Mouse (Mus musculus) liver, embryonic 15.5 days (tissue): Measurements from ENCODE around the gene Stk10. TPM values are rescaled to one million over a fixed set of nuclear protein-coding genes. Genes with fewer than 3 reads are reported as not detected.

Source experiments
- ATAC-seq: fragments of 200-750 bp; cut with Nextera tagmentation; 2 replicates; pipeline ENCODE4 v1.8.0; 2017; ENCODE audit warnings: moderate number of reproducible peaks, mild to moderate bottlenecking, moderate library complexity; ENCODE audit not compliant: insufficient read depth
- H3K27ac ChIP-seq: fragments of 300-500 bp; sonication (generic); replicated peaks from 2 replicates; pipeline ENCODE4 v1.5.1; 2015; ENCODE audit warnings: mild to moderate bottlenecking, inconsistent platforms
- H3K27me3 ChIP-seq: fragments of 300-500 bp; sonication (generic); 2 replicates; pipeline ENCODE4 v1.6.1; 2015; ENCODE audit warnings: mild to moderate bottlenecking, inconsistent platforms
- H3K36me3 ChIP-seq: fragments of 300-500 bp; sonication (generic); replicated peaks from 2 replicates; pipeline ENCODE4 v1.6.1; 2015; ENCODE audit warnings: moderate library complexity, mild to moderate bottlenecking, inconsistent platforms
- H3K4me1 ChIP-seq: fragments of 300-500 bp; sonication (generic); replicated peaks from 2 replicates; pipeline ENCODE4 v1.6.1; 2015; ENCODE audit warnings: inconsistent platforms
- H3K4me2 ChIP-seq: fragments of 300-500 bp; sonication (generic); 2 replicates; pipeline ENCODE4 v1.6.1; 2015; ENCODE audit warnings: moderate library complexity, mild to moderate bottlenecking, inconsistent platforms
- H3K4me3 ChIP-seq: fragments of 300-500 bp; sonication (generic); replicated peaks from 2 replicates; pipeline ENCODE4 v1.5.1; 2015; ENCODE audit warnings: mild to moderate bottlenecking, inconsistent platforms
- H3K9ac ChIP-seq: fragments of 300-500 bp; sonication (generic); 2 replicates; pipeline ENCODE4 v1.6.1; 2015; ENCODE audit warnings: moderate library complexity, mild to moderate bottlenecking, inconsistent platforms
- H3K9me3 ChIP-seq: fragments of 300-500 bp; sonication (generic); replicated peaks from 2 replicates; pipeline ENCODE4 v1.6.1; 2016; ENCODE audit warnings: inconsistent platforms
- WGBS: fragments of 180-500 bp; shearing (Covaris S2); methylation state at CpG from one replicate; pipeline ENCODE4 v1.1.7; 2015; ENCODE audit warnings: mixed read lengths; ENCODE audit not compliant: insufficient replicate concordance; 5-methylcytosine and 5-hydroxymethylcytosine counted together
- polyA plus RNA-seq: library from polyadenylated mRNA; unstranded; fragments of >200 nt; fragmentation: Nextera tagmentation; extraction: Ambion mirVana; gene quantifications from 2 replicates; pipeline ENCODE4 v1.2.1, GENCODE M21; 2015

Stk10 gene
- polyA plus RNA-seq, 1 experiment from 2014 or later = 4.3 TPM

DNA sequence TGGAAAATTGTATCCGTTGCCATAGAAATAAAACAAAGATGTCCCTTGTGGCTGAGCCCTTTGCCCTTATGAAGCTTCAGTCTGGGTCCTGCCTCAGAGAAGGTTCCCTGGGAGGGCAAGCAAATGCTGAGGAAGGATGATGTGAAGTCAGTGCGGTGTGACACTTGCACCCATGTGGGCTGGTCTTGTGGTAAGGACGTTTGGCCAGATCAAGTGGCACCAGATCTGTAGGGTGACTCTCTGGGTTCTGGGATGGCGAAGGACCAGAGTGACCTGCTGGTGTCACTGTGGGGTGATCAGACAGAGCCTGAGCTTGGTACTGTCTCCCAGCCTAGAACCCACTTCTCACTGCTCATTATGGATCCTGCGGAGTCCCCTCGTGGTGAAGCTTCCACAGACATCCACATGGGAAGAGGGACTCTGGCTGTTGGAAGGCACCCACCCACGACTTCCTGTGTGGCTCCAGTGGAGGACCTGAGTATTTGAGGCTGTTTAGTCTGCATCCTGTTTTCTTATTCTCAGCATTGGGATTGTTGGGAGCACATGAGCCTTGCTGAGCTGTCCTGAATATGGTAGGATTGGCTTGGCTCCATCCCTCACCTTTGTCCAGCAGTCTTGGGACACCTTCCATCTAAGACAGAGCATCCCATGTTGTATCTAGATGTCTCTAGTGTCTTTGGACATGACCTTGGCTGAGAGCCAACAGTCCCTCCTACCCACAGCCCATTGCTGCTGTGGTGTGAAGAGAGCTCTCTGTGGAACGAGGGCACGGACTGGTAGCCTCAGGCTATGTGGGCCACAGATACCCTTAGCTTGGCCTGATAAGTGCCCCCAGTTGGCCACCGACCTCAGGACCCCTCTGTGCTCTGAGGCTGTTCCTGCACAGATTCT is 28.6 kb downstream of the Stk10 start:
- Histone ChIP-seq H3K4me2 (no peak overlapping the region), H3K4me3 (no peak overlapping the region), H3K27ac (no peak overlapping the region; the same call in 1 of the 2 replicates), H3K27me3 (no peaks in the 10 kb centered on the region), H3K9ac (no peak overlapping the region), H3K4me1 (peaks cover 57% of the 10 kb centered on the region), H3K36me3 (no peaks in the 10 kb centered on the region), H3K9me3 (no peaks in the 10 kb centered on the region)
- no peak for ATAC-seq
- WGBS = 41% methylated on average over 10 of the region's 10 CpGs

DNA sequence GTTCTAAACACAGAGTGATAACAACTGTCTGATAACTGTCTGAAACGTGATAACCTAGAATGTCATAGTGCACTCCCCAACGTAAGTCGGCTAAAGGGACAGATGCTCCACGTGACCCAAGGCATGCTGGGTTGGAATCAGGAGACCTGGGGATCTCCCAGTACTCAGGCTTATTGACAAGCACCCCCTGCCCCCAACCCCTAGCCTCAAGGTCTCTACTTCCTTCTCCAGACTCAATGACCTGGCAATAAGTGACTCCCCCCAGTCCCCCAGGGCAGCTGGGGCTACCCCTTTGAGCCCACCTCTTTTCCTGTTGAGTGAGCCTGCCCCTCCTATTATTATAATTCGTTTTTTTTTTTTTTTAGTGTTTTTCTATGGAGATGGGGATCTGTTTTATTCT is 29.6 kb downstream of the Stk10 start:
- no peak for ATAC-seq
- 48% methylated on average over 5 of the region's 5 CpGs for WGBS
- H3K4me3 ChIP-seq = no peak overlapping the region
- no peaks in the 10 kb centered on the region for H3K9me3 ChIP-seq
- H3K36me3 ChIP-seq = no peaks in the 10 kb centered on the region
- no peak overlapping the region for H3K4me2 ChIP-seq
- no peaks in the 10 kb centered on the region for H3K27me3 ChIP-seq
- no peak overlapping the region for H3K27ac ChIP-seq
- peaks cover 65% of the 10 kb centered on the region for H3K4me1 ChIP-seq
- H3K9ac ChIP-seq = no peak overlapping the region

DNA sequence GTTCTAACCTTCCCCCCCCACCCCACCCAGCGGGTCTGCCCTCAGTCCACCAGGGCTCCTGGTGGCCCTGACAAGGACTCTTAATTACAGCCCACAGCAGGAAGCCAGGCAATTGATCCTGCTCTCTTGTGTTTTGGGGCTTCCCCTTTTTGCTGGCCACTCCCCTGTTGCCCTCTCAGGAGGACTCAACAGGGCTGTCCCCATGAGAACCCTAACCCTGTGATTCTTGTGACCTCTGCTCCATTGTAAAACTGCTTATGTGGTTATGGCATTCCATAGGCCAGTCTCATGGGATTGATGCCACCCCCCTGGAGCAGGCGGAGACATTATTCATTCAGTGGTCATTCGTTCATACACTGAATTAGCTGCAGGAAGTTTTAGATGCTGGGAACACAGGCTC is 30.6 kb downstream of the Stk10 start:
- Histone ChIP-seq H3K4me1 (peaks cover 62% of the 10 kb centered on the region), H3K27me3 (no peaks in the 10 kb centered on the region), H3K9ac (no peak overlapping the region), H3K36me3 (no peaks in the 10 kb centered on the region), H3K9me3 (no peaks in the 10 kb centered on the region), H3K4me2 (no peak overlapping the region), H3K27ac (no peak overlapping the region), H3K4me3 (no peak overlapping the region)
- no peak for ATAC-seq
- WGBS = 46% methylated on average over 3 of the region's 3 CpGs

DNA sequence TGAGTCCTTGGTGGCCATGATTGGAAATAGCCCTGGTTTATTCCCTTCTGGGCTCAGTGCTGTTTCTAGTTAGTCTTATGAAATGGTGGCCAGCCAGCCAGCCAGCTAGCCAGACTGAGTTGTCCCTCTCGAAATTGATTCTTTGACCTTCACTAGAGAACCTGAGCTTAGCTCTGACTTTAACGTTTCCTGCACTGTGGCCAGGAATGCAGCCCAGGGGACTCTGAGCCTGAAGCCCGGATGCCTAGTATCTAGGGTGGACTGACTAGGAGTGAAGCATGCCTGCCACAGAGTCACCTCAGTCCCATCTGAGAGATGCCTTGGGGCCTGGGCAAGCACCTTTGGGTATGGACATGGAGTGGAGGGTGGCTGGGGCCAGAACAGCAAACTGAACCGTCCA is 31.5 kb downstream of the Stk10 start:
- 32% methylated on average over 4 of the region's 4 CpGs for WGBS
- H3K4me2 ChIP-seq = no peak overlapping the region
- no peak overlapping the region for H3K9ac ChIP-seq
- H3K9me3 ChIP-seq = no peaks in the 10 kb centered on the region
- H3K27ac ChIP-seq = 0 out of 2 replicates have a peak overlapping the region, but pooled peaks have one; percentile 3
- H3K4me3 ChIP-seq = no peak overlapping the region
- ATAC-seq = no peak
- peaks cover 58% of the 10 kb centered on the region for H3K4me1 ChIP-seq
- no peaks in the 10 kb centered on the region for H3K36me3 ChIP-seq
- H3K27me3 ChIP-seq = no peaks in the 10 kb centered on the region

DNA sequence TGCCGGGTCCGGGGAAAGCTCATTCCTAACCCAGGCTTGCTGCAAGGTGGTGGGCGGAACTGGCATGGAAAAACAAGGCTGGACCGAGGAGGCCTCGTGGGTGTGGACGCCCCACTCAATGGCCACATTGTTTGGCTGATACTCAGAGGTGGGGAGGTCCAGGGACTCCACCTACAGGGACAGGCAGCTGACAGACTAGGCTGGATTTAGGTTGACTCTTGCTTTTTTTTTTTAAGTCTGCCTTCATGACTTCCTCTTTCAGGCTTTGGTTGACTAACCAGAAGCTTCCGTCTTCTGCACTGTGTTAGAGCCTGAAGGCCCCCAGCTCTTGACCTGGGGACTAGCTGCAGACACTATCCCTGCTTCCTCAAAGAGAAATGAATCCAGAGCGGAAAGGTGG is 32.0 kb downstream of the Stk10 start:
- WGBS = 23% methylated on average over 8 of the region's 8 CpGs
- peak; percentile 33; the same call in 1 of the 2 replicates for ATAC-seq
- Histone ChIP-seq H3K9ac (no peak overlapping the region), H3K27ac (no peak overlapping the region), H3K9me3 (no peaks in the 10 kb centered on the region), H3K27me3 (no peaks in the 10 kb centered on the region), H3K4me2 (peak overlapping the region; percentile 18; the same call in 1 of the 2 replicates), H3K4me1 (peaks cover 58% of the 10 kb centered on the region), H3K4me3 (no peak overlapping the region), H3K36me3 (no peaks in the 10 kb centered on the region)

DNA sequence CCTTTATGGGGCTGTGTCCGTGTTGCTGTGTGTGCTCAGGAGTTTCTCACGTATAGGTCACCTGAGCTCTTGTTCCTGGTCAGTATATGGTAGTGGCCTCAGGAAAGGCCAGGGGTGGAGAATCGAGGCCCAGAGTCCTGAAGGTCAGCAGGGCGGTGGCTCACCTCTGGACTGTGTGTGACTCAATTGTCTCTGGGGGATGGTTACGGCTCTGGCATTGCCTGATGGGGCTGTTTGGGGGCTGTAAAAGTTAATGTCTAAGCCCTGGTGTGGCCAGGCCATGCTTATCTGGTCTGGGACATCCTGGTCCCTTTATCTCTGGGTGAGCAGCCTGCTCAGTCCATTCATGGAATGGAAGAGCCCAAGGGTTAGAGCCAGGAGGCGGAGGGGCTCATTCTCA is 33.1 kb downstream of the Stk10 start:
- no peaks in the 10 kb centered on the region for H3K27me3 ChIP-seq
- H3K4me1 ChIP-seq = peaks cover 58% of the 10 kb centered on the region
- H3K9ac ChIP-seq = no peak overlapping the region
- H3K4me3 ChIP-seq = no peak overlapping the region
- 42% methylated on average over 6 of the region's 6 CpGs for WGBS
- ATAC-seq = peak; percentile 40
- H3K9me3 ChIP-seq = no peaks in the 10 kb centered on the region
- no peak overlapping the region for H3K27ac ChIP-seq
- H3K4me2 ChIP-seq = no peak overlapping the region
- no peaks in the 10 kb centered on the region for H3K36me3 ChIP-seq

DNA sequence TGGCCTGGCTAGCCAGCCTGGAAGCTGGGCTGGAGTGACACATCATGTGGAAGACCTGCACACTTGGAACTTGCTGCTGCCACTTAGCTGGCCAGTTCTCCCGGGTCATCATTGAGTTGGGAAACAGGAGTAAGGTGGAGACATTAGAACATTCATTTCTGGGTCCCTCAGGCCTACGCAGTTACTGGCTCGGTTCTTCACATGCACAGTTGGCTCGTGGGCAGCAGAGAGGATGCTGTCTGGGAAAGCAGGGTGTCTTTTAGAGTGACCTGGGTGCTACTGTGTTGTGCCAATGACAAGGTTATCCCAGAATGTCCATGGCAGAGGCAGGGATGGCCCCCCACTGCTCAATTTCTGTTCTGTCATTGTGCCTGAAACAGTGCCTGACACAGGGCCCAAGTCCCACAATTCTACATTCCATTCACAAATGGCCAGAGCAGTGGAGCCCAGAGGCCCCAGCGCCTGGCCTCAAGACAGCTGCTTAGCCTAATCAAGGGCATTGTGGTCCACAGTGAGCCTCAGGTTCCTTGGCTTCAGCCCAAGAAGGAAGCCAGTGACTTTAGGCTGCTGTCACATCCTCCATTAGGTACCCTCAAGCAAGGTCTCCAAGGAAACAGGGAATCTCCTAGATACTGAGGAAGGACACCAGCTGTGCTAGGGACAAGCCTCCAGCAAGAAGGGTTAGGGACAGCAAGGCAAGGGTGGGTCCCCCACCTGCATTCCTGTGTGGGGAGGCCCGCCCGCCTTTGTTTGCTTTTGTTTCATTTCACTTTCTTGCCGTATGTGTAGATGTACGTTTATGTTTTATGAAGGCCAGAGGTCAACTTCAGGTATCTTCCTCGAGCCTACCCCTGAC is 34.1 kb downstream of the Stk10 start:
- H3K9me3 ChIP-seq = no peaks in the 10 kb centered on the region
- no peak for ATAC-seq
- H3K4me3 ChIP-seq = no peak overlapping the region
- H3K9ac ChIP-seq = no peak overlapping the region
- H3K27ac ChIP-seq = no peak overlapping the region
- no peaks in the 10 kb centered on the region for H3K27me3 ChIP-seq
- whole genome bisulfite sequencing = 76% methylated on average over 10 of the region's 10 CpGs
- H3K4me2 ChIP-seq = no peak overlapping the region
- peaks cover 50% of the 10 kb centered on the region for H3K4me1 ChIP-seq
- no peaks in the 10 kb centered on the region for H3K36me3 ChIP-seq

DNA sequence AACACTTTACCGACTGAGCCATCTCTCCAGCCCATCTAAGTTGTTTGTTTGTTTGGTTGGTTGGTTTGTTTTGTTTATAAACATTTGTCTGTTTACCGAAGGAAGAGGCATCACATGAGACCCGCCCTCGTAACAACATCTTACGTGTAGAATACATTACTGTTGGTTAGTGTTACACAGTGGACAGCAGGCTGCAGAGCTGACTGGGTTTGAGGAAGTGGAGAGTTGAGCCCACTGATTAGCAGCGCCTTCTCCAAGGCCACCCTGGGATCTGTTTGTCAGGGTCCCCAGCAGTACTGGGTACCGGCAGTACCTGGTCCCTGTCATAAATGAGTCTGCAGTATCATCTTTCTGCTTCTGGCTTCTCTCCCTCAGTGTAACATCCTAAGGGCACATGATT is 35.0 kb downstream of the Stk10 start:
- H3K27ac ChIP-seq = no peak overlapping the region
- H3K9ac ChIP-seq = no peak overlapping the region
- no peak overlapping the region for H3K4me2 ChIP-seq
- 75% methylated on average over 7 of the region's 7 CpGs for WGBS
- H3K9me3 ChIP-seq = no peaks in the 10 kb centered on the region
- no peaks in the 10 kb centered on the region for H3K36me3 ChIP-seq
- ATAC-seq = no peak
- no peaks in the 10 kb centered on the region for H3K27me3 ChIP-seq
- H3K4me3 ChIP-seq = no peak overlapping the region
- H3K4me1 ChIP-seq = peaks cover 44% of the 10 kb centered on the region

DNA sequence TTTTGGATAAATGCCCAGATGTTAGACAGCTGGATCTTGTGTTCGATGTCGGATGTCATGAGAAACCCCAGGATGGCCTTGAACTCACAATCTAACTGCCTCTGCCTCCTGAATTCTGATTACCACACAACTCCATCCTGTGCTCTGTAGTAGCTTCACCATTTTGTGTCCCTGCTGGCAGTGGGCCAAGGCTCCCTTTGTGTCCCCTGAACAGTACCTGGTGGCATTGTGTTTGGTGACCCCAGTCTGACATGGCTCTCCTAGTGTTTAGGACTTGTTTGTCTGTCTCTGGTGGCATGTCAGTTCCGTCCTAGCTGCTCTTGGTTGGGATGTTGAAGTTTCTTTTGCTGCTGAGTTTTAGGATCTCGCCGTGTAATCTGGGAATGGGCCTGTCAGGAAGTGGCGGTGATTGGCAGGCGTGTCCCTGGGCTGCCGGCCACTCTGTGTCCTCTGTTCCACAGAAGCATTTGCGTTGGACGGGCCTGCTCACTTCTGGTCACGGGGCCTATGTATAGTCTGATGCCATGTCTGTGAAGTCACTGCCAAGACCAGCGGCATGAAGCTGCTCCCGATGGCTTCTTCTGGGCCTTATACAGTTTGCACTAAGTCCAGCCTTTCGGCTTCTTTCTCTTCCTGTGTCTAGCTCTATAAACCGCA is 35.7 kb downstream of the Stk10 start:
- Histone ChIP-seq H3K9me3 (no peaks in the 10 kb centered on the region), H3K27me3 (no peaks in the 10 kb centered on the region), H3K4me2 (no peak overlapping the region), H3K9ac (no peak overlapping the region), H3K27ac (no peak overlapping the region), H3K36me3 (no peaks in the 10 kb centered on the region), H3K4me1 (peaks cover 37% of the 10 kb centered on the region), H3K4me3 (no peak overlapping the region)
- WGBS = 79% methylated on average over 15 of the region's 15 CpGs
- no peak for ATAC-seq

DNA sequence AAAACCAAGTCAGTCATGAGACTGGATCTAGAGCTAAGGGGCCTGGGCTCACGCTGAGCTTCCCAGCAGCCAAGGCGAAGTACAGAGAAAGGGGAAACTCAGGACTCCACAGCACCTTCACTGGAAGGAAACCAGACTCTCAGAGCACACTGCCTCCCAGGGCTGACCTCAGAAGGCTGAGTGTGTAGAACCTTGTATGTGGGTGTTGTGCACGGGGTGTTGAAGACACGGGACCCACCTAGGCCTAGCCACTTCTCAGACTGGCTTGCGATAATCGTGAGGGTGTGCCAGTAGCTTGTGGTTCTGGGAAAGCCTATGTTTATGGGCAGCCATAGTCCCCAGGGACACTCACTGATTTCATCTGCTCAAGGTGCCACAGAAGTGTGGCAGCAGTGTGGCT is 38.0 kb downstream of the Stk10 start:
- no peaks in the 10 kb centered on the region for H3K27me3 ChIP-seq
- H3K27ac ChIP-seq = no peak overlapping the region
- H3K4me2 ChIP-seq = no peak overlapping the region
- ATAC-seq = no peak
- WGBS = 50% methylated on average over 6 of the region's 6 CpGs
- no peak overlapping the region for H3K9ac ChIP-seq
- no peak overlapping the region for H3K4me3 ChIP-seq
- H3K4me1 ChIP-seq = peaks cover 13% of the 10 kb centered on the region
- no peaks in the 10 kb centered on the region for H3K9me3 ChIP-seq
- no peaks in the 10 kb centered on the region for H3K36me3 ChIP-seq

DNA sequence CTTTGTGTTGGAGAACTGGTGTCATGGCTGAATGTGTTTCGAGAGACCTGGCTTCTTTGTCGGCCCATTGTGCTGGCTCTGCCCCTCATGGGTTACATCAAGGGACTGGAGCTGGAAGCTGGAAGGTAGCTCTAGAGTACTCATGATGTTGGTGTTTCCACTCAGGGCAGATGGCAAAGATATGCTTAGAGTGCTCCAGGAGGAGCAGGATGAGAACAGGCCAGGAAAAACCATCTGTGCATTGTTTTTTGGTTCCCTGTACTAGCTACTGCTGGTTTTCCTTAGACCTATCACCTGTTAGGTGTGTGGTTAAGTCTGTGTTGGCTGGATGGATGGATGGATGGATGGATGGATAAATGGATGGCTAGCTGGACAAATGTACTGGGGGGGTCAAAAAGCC is 40.6 kb downstream of the Stk10 start:
- H3K4me2 ChIP-seq = no peak overlapping the region
- H3K27me3 ChIP-seq = no peaks in the 10 kb centered on the region
- no peak for ATAC-seq
- 77% methylated on average over 2 of the region's 2 CpGs for WGBS
- H3K27ac ChIP-seq = no peak overlapping the region
- no peak overlapping the region for H3K4me3 ChIP-seq
- no peaks in the 10 kb centered on the region for H3K9me3 ChIP-seq
- no peaks in the 10 kb centered on the region for H3K36me3 ChIP-seq
- no peak overlapping the region for H3K9ac ChIP-seq
- no peaks in the 10 kb centered on the region for H3K4me1 ChIP-seq
